Mouse (Mus musculus): ENCODE measurements around the gene Fkbp5. TPM values are rescaled to one million over a fixed set of nuclear protein-coding genes. Genes with fewer than 3 reads are reported as not detected.

The Fkbp5 gene
- polyA plus RNA-seq, 1 experiment from 2014 or later = 7.1 TPM

GRCm38 (mm10) chr17:28451487-28451886 lies 65.8 kb downstream of the Fkbp5 start:
- H3K9ac ChIP-seq (replicated peaks; ENCODE audit: low read depth, low read length) = no peak overlapping the region

GRCm38 (mm10) chr17:28448225-28448624 lies 69.1 kb downstream of the Fkbp5 start:
- Histone ChIP-seq H3K4me3 (ENCODE audit: low read depth, low read length) (no peak overlapping the region), H3K27me3 (ENCODE audit: control insufficient read depth, insufficient read depth, low read length) (no peaks in the 10 kb centered on the region), H3K27ac (ENCODE audit: low read length) (no peak overlapping the region), H3K9ac (replicated peaks; ENCODE audit: low read depth, low read length) (no peak overlapping the region), H3K4me1 (ENCODE audit: control insufficient read depth, insufficient read depth, low read length) (peaks cover 3% of the 10 kb centered on the region; the same call in 1 of the 2 replicates), H3K36me3 (ENCODE audit: control insufficient read depth, insufficient read depth, low read length) (no peaks in the 10 kb centered on the region), H3K4me2 (replicated peaks; ENCODE audit: low read depth, low read length) (no peak overlapping the region), H3K9me3 (ENCODE audit: control insufficient read depth, low read depth, low read length) (no peaks in the 10 kb centered on the region)
- no peak for ATAC-seq (ENCODE audit: insufficient number of reproducible peaks, insufficient read depth, low FRiP score, low read depth)
- WGBS = 40% methylated on average over 6 of the region's 6 CpGs

More at GRCm38 (mm10) chr17:28451487-28451886, 65.8 kb downstream of the Fkbp5 start:
- H3K36me3 ChIP-seq (ENCODE audit: control insufficient read depth, insufficient read depth, low read length) = no peaks in the 10 kb centered on the region
- no peak overlapping the region for H3K4me3 ChIP-seq (ENCODE audit: low read depth, low read length)
- no peak for ATAC-seq (ENCODE audit: insufficient number of reproducible peaks, insufficient read depth, low FRiP score, low read depth)
- 77% methylated on average over 5 of the region's 5 CpGs for WGBS
- no peaks in the 10 kb centered on the region for H3K9me3 ChIP-seq (ENCODE audit: control insufficient read depth, low read depth, low read length)
- no peaks in the 10 kb centered on the region for H3K27me3 ChIP-seq (ENCODE audit: control insufficient read depth, insufficient read depth, low read length)
- no peak overlapping the region for H3K4me2 ChIP-seq (replicated peaks; ENCODE audit: low read depth, low read length)
- H3K27ac ChIP-seq (ENCODE audit: low read length) = no peak overlapping the region
- peaks cover 3% of the 10 kb centered on the region; the same call in 1 of the 2 replicates for H3K4me1 ChIP-seq (ENCODE audit: control insufficient read depth, insufficient read depth, low read length)

GRCm38 (mm10) chr17:28447789-28448188 lies 69.5 kb downstream of the Fkbp5 start:
- no peaks in the 10 kb centered on the region for H3K27me3 ChIP-seq (ENCODE audit: control insufficient read depth, insufficient read depth, low read length)
- ATAC-seq (ENCODE audit: insufficient number of reproducible peaks, insufficient read depth, low FRiP score, low read depth) = no peak
- H3K9me3 ChIP-seq (ENCODE audit: control insufficient read depth, low read depth, low read length) = no peaks in the 10 kb centered on the region
- no peak overlapping the region for H3K9ac ChIP-seq (replicated peaks; ENCODE audit: low read depth, low read length)
- H3K36me3 ChIP-seq (ENCODE audit: control insufficient read depth, insufficient read depth, low read length) = no peaks in the 10 kb centered on the region
- 70% methylated on average over 7 of the region's 7 CpGs for WGBS
- H3K4me2 ChIP-seq (replicated peaks; ENCODE audit: low read depth, low read length) = no peak overlapping the region
- no peak overlapping the region for H3K27ac ChIP-seq (ENCODE audit: low read length)
- no peak overlapping the region for H3K4me3 ChIP-seq (ENCODE audit: low read depth, low read length)
- H3K4me1 ChIP-seq (ENCODE audit: control insufficient read depth, insufficient read depth, low read length) = peaks cover 3% of the 10 kb centered on the region; the same call in 1 of the 2 replicates

GRCm38 (mm10) chr17:28446820-28447168 lies 70.5 kb downstream of the Fkbp5 start:
- Histone ChIP-seq H3K27ac (ENCODE audit: low read length) (no peak overlapping the region), H3K36me3 (ENCODE audit: control insufficient read depth, insufficient read depth, low read length) (no peaks in the 10 kb centered on the region), H3K9me3 (ENCODE audit: control insufficient read depth, low read depth, low read length) (no peaks in the 10 kb centered on the region), H3K4me2 (replicated peaks; ENCODE audit: low read depth, low read length) (no peak overlapping the region), H3K9ac (replicated peaks; ENCODE audit: low read depth, low read length) (no peak overlapping the region), H3K27me3 (ENCODE audit: control insufficient read depth, insufficient read depth, low read length) (no peaks in the 10 kb centered on the region), H3K4me1 (ENCODE audit: control insufficient read depth, insufficient read depth, low read length) (peaks cover 3% of the 10 kb centered on the region; the same call in 1 of the 2 replicates), H3K4me3 (ENCODE audit: low read depth, low read length) (no peak overlapping the region)
- WGBS = 54% methylated on average over 5 of the region's 5 CpGs
- no peak for ATAC-seq (ENCODE audit: insufficient number of reproducible peaks, insufficient read depth, low FRiP score, low read depth)

- no peaks in the 10 kb centered on the region for H3K36me3 ChIP-seq (ENCODE audit: control insufficient read depth, insufficient read depth, low read length)
- H3K9ac ChIP-seq (replicated peaks; ENCODE audit: low read depth, low read length) = no peak overlapping the region
- no peak overlapping the region for H3K27ac ChIP-seq (ENCODE audit: low read length)
- 78% methylated on average over 12 of the region's 12 CpGs for WGBS
- H3K4me2 ChIP-seq (replicated peaks; ENCODE audit: low read depth, low read length) = no peak overlapping the region
- H3K4me1 ChIP-seq (ENCODE audit: control insufficient read depth, insufficient read depth, low read length) = peaks cover 3% of the 10 kb centered on the region; the same call in 1 of the 2 replicates
- no peaks in the 10 kb centered on the region for H3K9me3 ChIP-seq (ENCODE audit: control insufficient read depth, low read depth, low read length)
- ATAC-seq (ENCODE audit: insufficient number of reproducible peaks, insufficient read depth, low FRiP score, low read depth) = no peak
- H3K4me3 ChIP-seq (ENCODE audit: low read depth, low read length) = no peak overlapping the region
- H3K27me3 ChIP-seq (ENCODE audit: control insufficient read depth, insufficient read depth, low read length) = no peaks in the 10 kb centered on the region
These were observed 71.2 kb downstream of the Fkbp5 start for GRCm38 (mm10) chr17:28445886-28446819.

- Histone ChIP-seq H3K9ac (replicated peaks; ENCODE audit: low read depth, low read length) (no peak overlapping the region), H3K9me3 (ENCODE audit: control insufficient read depth, low read depth, low read length) (no peaks in the 10 kb centered on the region), H3K4me3 (ENCODE audit: low read depth, low read length) (no peak overlapping the region), H3K4me1 (ENCODE audit: control insufficient read depth, insufficient read depth, low read length) (no peaks in the 10 kb centered on the region), H3K4me2 (replicated peaks; ENCODE audit: low read depth, low read length) (no peak overlapping the region), H3K27me3 (ENCODE audit: control insufficient read depth, insufficient read depth, low read length) (no peaks in the 10 kb centered on the region), H3K27ac (ENCODE audit: low read length) (no peak overlapping the region), H3K36me3 (ENCODE audit: control insufficient read depth, insufficient read depth, low read length) (no peaks in the 10 kb centered on the region)
- 80% methylated on average over 6 of the region's 6 CpGs for WGBS
- ATAC-seq (ENCODE audit: insufficient number of reproducible peaks, insufficient read depth, low FRiP score, low read depth) = no peak
These were observed 74.7 kb downstream of the Fkbp5 start for GRCm38 (mm10) chr17:28442661-28443060.

GRCm38 (mm10) chr17:28438342-28439115 lies 78.8 kb downstream of the Fkbp5 start:
- H3K9ac ChIP-seq (replicated peaks; ENCODE audit: low read depth, low read length) = no peak overlapping the region
- no peaks in the 10 kb centered on the region for H3K36me3 ChIP-seq (ENCODE audit: control insufficient read depth, insufficient read depth, low read length)
- no peaks in the 10 kb centered on the region for H3K4me1 ChIP-seq (ENCODE audit: control insufficient read depth, insufficient read depth, low read length)
- no peak overlapping the region for H3K4me3 ChIP-seq (ENCODE audit: low read depth, low read length)
- ATAC-seq (ENCODE audit: insufficient number of reproducible peaks, insufficient read depth, low FRiP score, low read depth) = no peak
- no peaks in the 10 kb centered on the region for H3K27me3 ChIP-seq (ENCODE audit: control insufficient read depth, insufficient read depth, low read length)
- H3K9me3 ChIP-seq (ENCODE audit: control insufficient read depth, low read depth, low read length) = no peaks in the 10 kb centered on the region
- no peak overlapping the region for H3K27ac ChIP-seq (ENCODE audit: low read length)
- WGBS = 76% methylated on average over 6 of the region's 6 CpGs
- no peak overlapping the region for H3K4me2 ChIP-seq (replicated peaks; ENCODE audit: low read depth, low read length)

GRCm38 (mm10) chr17:28437938-28438337 lies 79.4 kb downstream of the Fkbp5 start:
- Histone ChIP-seq H3K27ac (ENCODE audit: low read length) (no peak overlapping the region), H3K9me3 (ENCODE audit: control insufficient read depth, low read depth, low read length) (no peaks in the 10 kb centered on the region), H3K9ac (replicated peaks; ENCODE audit: low read depth, low read length) (no peak overlapping the region), H3K4me1 (ENCODE audit: control insufficient read depth, insufficient read depth, low read length) (no peaks in the 10 kb centered on the region), H3K4me3 (ENCODE audit: low read depth, low read length) (no peak overlapping the region), H3K36me3 (ENCODE audit: control insufficient read depth, insufficient read depth, low read length) (no peaks in the 10 kb centered on the region), H3K27me3 (ENCODE audit: control insufficient read depth, insufficient read depth, low read length) (no peaks in the 10 kb centered on the region), H3K4me2 (replicated peaks; ENCODE audit: low read depth, low read length) (no peak overlapping the region)
- no peak for ATAC-seq (ENCODE audit: insufficient number of reproducible peaks, insufficient read depth, low FRiP score, low read depth)
- whole genome bisulfite sequencing = 60% methylated on average over 2 of the region's 2 CpGs
